Mouse (Mus musculus) brain, embryonic 14.5 days (tissue): Measurements from ENCODE around the gene Dcaf1.

Source experiments
- CTCF ChIP-seq: fragments of 200-500 bp; IDR thresholded peaks from 2 replicates; pipeline ENCODE4 v1.5.1; 2012; ENCODE audit warnings: inconsistent platforms, mild to moderate bottlenecking, moderate library complexity, borderline replicate concordance; ENCODE audit not compliant: insufficient read depth, insufficient read length; ENCODE audit errors: extremely low read depth
- POLR2A ChIP-seq: fragments of 200-500 bp; IDR thresholded peaks from 2 replicates; pipeline ENCODE4 v1.6.1; 2012; ENCODE audit warnings: mild to moderate bottlenecking, inconsistent platforms, borderline replicate concordance; ENCODE audit not compliant: poor library complexity, insufficient read depth, insufficient read length, severe bottlenecking; ENCODE audit errors: extremely low read depth

GRCm38 (mm10) chr9:106911624-106912023, 90.0 kb downstream of the Dcaf1 start:
- TF ChIP-seq POLR2A (no peak), CTCF (no peak)
